Mouse (Mus musculus): ENCODE results near the gene Mblac2.

Gene Mblac2

DNA sequence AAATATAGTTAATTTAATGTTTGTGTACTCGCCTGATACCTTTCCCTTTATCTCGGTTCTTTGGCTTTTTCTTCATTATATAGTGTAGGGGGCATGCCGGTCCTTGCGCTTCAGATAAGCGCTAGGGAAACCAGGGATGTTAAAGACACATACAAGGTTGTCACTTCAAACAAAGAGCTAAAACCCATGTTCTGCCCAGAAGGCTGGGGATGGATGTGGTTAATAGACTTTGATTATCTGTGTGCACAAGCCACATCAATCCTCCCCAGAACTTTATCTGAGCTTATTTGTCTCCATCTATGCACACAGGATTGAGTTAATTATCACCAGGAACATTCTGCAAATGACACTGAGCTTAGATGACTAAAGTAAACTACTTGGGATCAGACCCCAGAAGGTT lies 25.5 kb downstream of the Mblac2 start:
- no peak for DNase-seq (ENCODE audit: low spot score in 2 of 2)

DNA sequence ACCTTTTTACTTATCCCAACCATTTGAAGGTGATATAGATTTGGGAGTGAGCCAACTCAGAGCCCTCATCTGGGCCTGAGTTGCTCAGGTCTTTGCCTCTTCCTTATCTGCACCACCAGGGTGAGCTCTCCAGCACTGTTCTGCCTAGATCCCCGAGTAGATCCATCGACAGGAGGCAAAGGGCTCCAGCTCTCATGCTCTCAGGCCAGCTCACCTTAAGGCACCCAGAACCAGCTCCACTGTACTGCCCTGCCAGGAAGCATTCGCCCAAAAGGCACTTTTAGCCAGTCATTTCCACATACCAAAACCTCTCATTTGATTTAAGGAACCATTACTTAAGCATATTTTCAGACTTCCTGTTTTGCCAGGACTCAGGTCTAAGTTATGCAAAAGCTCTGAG lies 29.8 kb downstream of the Mblac2 start:
- no peak for DNase-seq (ENCODE audit: low spot score in 2 of 2)

DNA sequence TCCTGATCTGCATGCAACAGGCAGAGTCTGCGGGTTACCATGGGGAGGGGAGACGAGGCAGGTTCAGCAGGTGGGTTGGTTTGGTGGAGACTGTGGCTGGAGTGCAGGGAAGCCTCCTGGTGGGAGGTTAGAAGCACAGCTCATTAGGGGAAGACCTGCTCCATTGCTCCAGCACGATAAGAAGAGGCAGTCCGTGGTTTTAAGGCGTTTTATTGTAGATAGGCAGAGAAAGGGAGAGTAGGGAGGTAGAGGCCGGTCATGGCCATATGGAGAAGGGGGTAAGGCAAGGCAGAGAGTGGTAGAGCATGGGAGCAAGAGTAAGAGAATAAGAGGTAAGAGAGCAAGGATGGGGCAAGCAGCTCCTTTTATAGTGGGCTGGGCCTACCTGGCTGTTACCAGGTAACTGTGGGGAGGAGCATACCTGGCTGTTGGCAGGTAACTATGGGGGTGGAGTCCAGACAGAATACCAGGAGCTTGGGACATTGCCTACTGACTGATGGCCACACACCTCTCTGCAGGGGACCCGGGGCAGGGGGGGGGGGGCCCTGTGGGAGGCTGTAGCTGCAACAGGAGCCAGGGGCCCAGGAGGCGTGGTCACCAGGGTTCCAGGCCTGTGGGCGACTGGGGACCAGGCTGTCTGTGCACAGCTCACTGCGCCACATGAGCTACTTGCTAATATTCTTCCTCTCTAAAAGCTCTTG lies 32.4 kb downstream of the Mblac2 start:
- no peak for DNase-seq (ENCODE audit: low spot score in 2 of 2)

DNA sequence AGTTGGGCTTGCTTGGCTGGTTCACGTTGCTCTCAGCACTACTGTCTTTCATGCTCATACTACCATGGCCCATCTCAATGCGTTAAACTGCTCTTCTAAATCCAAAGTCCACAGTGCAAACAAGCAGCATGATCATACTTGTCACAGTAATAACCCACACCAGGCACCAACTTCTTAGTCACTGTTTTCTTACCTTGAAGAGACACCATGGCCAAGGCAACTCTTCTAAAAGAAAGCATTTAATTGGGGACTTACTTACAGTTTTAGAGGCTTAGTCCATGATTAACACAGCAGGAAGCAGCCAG lies 32.9 kb downstream of the Mblac2 start:
- DNase-seq (ENCODE audit: low spot score in 2 of 2) = no peak

DNA sequence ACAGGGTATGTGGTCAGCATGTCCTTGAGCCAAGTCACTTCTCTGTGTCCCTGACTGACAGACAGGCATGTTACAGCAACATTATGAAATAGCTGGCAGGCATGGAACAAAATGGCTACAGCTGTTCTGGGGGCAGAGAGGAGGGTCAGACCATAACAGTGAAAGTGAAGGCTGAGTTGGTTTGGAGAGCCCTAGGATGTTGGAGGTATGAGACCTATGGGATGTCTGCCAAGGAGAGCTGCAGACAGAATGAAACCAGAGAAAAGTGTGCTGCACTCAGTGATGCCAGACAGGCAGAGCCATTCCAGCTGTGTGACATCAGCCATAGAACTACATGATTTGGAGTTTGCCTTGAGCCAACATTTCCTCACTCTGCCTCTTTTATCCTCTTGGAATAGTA lies 43.7 kb downstream of the Mblac2 start:
- DNase-seq (ENCODE audit: low spot score in 2 of 2) = no peak

DNA sequence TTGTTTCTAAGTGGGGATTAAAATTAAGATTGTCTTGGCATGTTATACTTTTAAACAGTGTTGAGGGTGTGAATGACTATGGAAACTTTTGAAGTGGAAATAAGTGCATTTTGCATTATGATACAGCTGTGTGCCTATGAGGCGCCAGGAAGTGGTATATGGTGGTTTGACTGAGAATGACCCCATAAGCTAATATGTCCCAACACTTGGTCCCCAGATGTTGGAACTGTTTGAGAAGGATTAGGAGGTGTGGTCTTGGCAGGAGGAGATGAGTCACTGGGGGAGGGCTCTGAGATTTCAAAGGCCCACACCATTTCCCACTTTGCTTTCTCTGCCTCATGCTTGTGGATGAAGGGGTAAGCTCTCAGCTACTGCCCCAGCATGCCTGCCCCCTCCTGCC lies 44.2 kb downstream of the Mblac2 start:
- DNase-seq (ENCODE audit: low spot score in 2 of 2) = no peak

DNA sequence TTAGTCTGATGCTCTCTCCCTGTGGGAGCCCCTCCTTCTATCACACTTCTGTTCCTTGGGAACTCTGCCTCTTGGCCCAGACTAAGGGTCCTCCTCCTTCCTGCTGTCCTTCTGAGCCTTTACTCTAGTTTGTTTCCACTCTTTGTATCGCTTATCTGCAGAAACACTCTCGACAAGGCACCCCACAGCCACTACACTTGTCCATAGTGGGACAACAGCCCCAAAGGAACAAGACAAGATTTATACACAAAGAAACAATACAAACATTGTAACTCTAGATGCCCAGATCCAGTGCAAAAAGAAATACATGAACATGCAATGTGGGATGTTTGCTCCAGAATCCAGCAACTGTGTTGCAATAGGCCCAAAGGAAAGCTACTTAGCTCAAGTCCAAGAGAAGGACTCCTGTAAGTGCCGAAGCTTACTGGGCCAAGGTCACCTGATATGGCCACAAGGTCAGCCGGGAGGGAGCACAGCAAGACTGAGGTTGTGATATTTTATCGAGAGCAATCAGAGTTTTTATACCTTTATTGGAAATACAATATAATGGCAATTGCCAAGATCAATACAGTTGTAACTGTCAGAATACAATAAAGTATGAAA lies 46.0 kb downstream of the Mblac2 start:
- DNase-seq (ENCODE audit: low spot score in 2 of 2) = no peak

GRCm38 (mm10) chr13:81760379-81760778 lies 49.2 kb downstream of the Mblac2 start:
- no peak for DNase-seq (ENCODE audit: low spot score in 2 of 2)

- DNase-seq (ENCODE audit: low spot score in 2 of 2) = peak in 1 of 2 experiments; percentile 26
Observed at GRCm38 (mm10) chr13:81761566-81762186, 50.5 kb downstream of the Mblac2 start.

- DNase-seq (ENCODE audit: low spot score in 2 of 2) = no peak
Observed at GRCm38 (mm10) chr13:81764173-81764572, 53.0 kb downstream of the Mblac2 start.

GRCm38 (mm10) chr13:81767038-81767659 lies 56.0 kb downstream of the Mblac2 start:
- peak; percentile 72 to 80 for DNase-seq (ENCODE audit: low spot score in 2 of 2)

GRCm38 (mm10) chr13:81776217-81776616 lies 65.1 kb downstream of the Mblac2 start:
- DNase-seq (ENCODE audit: low spot score in 2 of 2) = no peak

GRCm38 (mm10) chr13:81782475-81782874 lies 71.3 kb downstream of the Mblac2 start:
- DNase-seq (ENCODE audit: low spot score in 2 of 2) = no peak

DNA sequence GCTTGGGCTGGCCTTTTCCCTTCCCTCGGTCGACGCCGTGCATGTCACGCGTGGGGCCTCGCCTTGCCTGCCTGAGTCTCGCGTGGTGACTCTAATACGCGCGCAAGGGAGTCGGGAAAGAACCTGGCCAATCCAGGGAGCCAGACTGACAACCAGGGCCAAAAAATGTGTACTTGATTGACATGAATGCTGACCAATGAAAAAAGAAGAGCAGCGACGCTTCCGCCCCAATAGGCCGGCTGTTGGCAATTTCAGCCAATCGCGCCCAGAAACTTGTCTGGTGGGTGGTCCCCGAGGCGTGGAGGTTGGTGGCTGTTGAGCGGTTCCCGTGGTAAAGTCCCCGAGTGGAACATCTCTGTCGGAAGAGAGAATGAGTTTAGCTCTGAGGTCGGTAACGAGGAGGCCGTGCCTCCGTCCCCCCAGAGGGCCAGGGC lies 71.8 kb downstream of the Mblac2 start, which contains the start of gene Cetn3:
TSS of gene Cetn3 (plus strand) at position 107 of the 434 bp plus-strand sequence.
- peak; percentile 91 to 93 for DNase-seq (ENCODE audit: low spot score in 2 of 2)

GRCm38 (mm10) chr13:81783405-81784342 lies 72.5 kb downstream of the Mblac2 start:
- peak; percentile 93 to 97 for DNase-seq (ENCODE audit: low spot score in 2 of 2)

DNA sequence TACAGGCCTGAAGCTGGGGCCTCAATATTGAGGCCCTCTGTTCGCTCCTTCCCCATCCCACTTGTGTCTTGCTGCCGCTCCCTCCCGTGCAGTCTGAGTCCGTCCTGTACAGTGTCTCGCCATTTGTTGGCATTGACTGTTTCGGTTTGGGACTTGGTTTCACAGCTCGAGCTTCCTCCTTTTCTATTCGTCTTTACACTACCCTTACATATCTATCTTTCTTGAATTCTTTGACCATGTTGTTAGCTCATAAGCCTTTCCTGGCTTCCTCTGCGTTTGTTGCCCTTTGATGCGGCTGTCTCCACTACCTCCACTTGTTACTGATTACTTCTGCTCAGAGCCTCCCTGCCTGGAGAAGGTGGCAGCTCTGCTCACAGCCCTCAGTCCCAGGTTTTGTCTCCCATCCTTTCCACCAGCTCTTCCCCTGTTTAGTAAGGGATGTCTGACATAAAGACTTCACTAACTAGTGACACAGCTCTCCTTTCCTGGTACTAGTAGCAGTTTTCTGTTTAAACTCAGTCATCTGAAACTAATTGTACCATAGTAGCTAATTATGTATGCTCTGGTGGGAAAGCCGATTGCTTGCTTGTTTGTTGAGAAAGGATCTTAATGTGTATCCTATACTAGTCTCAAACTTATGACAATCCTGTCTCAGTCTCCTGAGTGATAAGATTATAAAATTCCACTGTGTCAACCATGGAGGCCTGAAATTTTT lies 74.8 kb downstream of the Mblac2 start:
- no peak for DNase-seq (ENCODE audit: low spot score in 2 of 2)

GRCm38 (mm10) chr13:81790160-81790559 lies 79.0 kb downstream of the Mblac2 start:
- DNase-seq (ENCODE audit: low spot score in 2 of 2) = no peak

GRCm38 (mm10) chr13:81791861-81792260 lies 80.7 kb downstream of the Mblac2 start:
- DNase-seq (ENCODE audit: low spot score in 2 of 2) = no peak

GRCm38 (mm10) chr13:81793850-81794249 lies 82.7 kb downstream of the Mblac2 start:
- no peak for DNase-seq (ENCODE audit: low spot score in 2 of 2)

GRCm38 (mm10) chr13:81801121-81801520 lies 90.0 kb downstream of the Mblac2 start:
- no peak for DNase-seq (ENCODE audit: low spot score in 2 of 2)
